In genomic region chr10:115585491-115586245, GRCm38 (mm10) we compare ENCODE assay signal across 8 mouse cellular contexts. TPM values are rescaled to one million over a fixed set of nuclear protein-coding genes. Genes with fewer than 3 reads are reported as not detected.
DNase-seq lines count a peak whose midpoint lies in the region; ATAC-seq lines count a peak whose summit lies in the region.

No protein-coding gene starts in this region.

- H3K4me3 ChIP-seq in heart, embryonic 16.5 days (ENCODE audit: low read length): peak overlapping the region; percentile 52
- peak overlapping the region; percentile 52 for H3K4me3 ChIP-seq in embryonic facial prominence, embryonic 11.5 days (ENCODE audit: low read depth, low read length)
- peak overlapping the region; percentile 54 for H3K4me3 ChIP-seq in intestine, embryonic 15.5 days (replicated peaks)

- peak overlapping the region; percentile 78 for H3K4me2 ChIP-seq in heart, embryonic 16.5 days (ENCODE audit: low read depth, low read length)
- H3K4me2 ChIP-seq in embryonic facial prominence, embryonic 11.5 days (ENCODE audit: low read depth, low read length): peak overlapping the region; percentile 87
- peak overlapping the region; percentile 97 for H3K4me2 ChIP-seq in intestine, embryonic 15.5 days (replicated peaks)

- DNase-seq in heart, postnatal 25 days (ENCODE audit: low spot score): no peak
- DNase-seq in embryonic facial prominence, embryonic 11.5 days (ENCODE audit: low spot score): peak; percentile 50
- peak; percentile 22 for DNase-seq in neural tube, embryonic 10.5 days (ENCODE audit: extremely low spot score, low spot score)
- no peak for DNase-seq in left cerebral cortex, adult 11 months (ENCODE audit: low spot score)
- no peak for DNase-seq in lung, postnatal 36 days
- no peak for DNase-seq in layer of hippocampus, adult 8-10 months (ENCODE audit: low spot score in 2 of 2)

- H3K4me1 ChIP-seq in heart, embryonic 16.5 days (ENCODE audit: control insufficient read depth, insufficient read depth, low read length): peaks cover 13% of the 10 kb centered on the region
- H3K4me1 ChIP-seq in embryonic facial prominence, embryonic 11.5 days (ENCODE audit: control insufficient read depth, insufficient read depth, low read length): no peaks in the 10 kb centered on the region; the same call in 1 of the 2 replicates
- H3K4me1 ChIP-seq in intestine, embryonic 15.5 days (replicated peaks): peaks cover 12% of the 10 kb centered on the region

- no peaks in the 10 kb centered on the region for H3K9me3 ChIP-seq in heart, embryonic 16.5 days (replicated peaks; ENCODE audit: control insufficient read depth, low read length)
- no peaks in the 10 kb centered on the region for H3K9me3 ChIP-seq in embryonic facial prominence, embryonic 11.5 days (replicated peaks; ENCODE audit: control insufficient read depth, low read length)
- H3K9me3 ChIP-seq in intestine, embryonic 15.5 days: no peaks in the 10 kb centered on the region

- H3K9ac ChIP-seq in heart, embryonic 16.5 days (ENCODE audit: low read length): no peak overlapping the region
- no peak overlapping the region for H3K9ac ChIP-seq in embryonic facial prominence, embryonic 11.5 days (replicated peaks; ENCODE audit: low read length)
- H3K9ac ChIP-seq in intestine, embryonic 15.5 days: no peak overlapping the region

- intact Hi-C loops in heart, postnatal 25 days (cut with DNase I): no loop called here

- no peak for ATAC-seq in heart, embryonic 16.5 days (replicated peaks; ENCODE audit: extremely low read depth, insufficient read depth, low FRiP score)
- no peak for ATAC-seq in embryonic facial prominence, embryonic 11.5 days (replicated peaks; ENCODE audit: insufficient number of reproducible peaks, low FRiP score, low TSS enrichment, low read depth)
- ATAC-seq in intestine, embryonic 15.5 days: no peak

- WGBS in heart, embryonic 16.5 days: 2% methylated on average over 21 of the region's 21 CpGs
- whole genome bisulfite sequencing in embryonic facial prominence, embryonic 11.5 days: 1% methylated on average over 21 of the region's 21 CpGs
- 1% methylated on average over 21 of the region's 21 CpGs for WGBS in intestine, embryonic 15.5 days

- peaks cover 42% of the 10 kb centered on the region for H3K27me3 ChIP-seq in heart, embryonic 16.5 days (ENCODE audit: control insufficient read depth, insufficient read depth, low read length)
- H3K27me3 ChIP-seq in embryonic facial prominence, embryonic 11.5 days (ENCODE audit: control insufficient read depth, insufficient read depth, low read length): peaks cover 14% of the 10 kb centered on the region
- peaks cover 18% of the 10 kb centered on the region; the same call in 1 of the 2 replicates for H3K27me3 ChIP-seq in intestine, embryonic 15.5 days (replicated peaks)

- H3K36me3 ChIP-seq in heart, embryonic 16.5 days (ENCODE audit: control insufficient read depth, insufficient read depth): no peaks in the 10 kb centered on the region
- H3K36me3 ChIP-seq in embryonic facial prominence, embryonic 11.5 days (replicated peaks; ENCODE audit: control insufficient read depth, insufficient read depth, low read depth, low read length): no peaks in the 10 kb centered on the region
- no peaks in the 10 kb centered on the region for H3K36me3 ChIP-seq in intestine, embryonic 15.5 days

- H3K27ac ChIP-seq in heart, embryonic 16.5 days (ENCODE audit: low read length): no peak overlapping the region
- no peak overlapping the region for H3K27ac ChIP-seq in embryonic facial prominence, embryonic 11.5 days (replicated peaks; ENCODE audit: low read depth, low read length)
- H3K27ac ChIP-seq in intestine, embryonic 15.5 days: no peak overlapping the region

RNA-seq across cellular contexts. Expression of gene Lgr5, which starts 1.9 kb away (rescaled TPM):
- 0.52 and 0.53 TPM in 2 replicates for polyA plus RNA-seq in heart, embryonic 16.5 days (2015; fragmentation: Nextera tagmentation; extraction: Ambion mirVana)
- under 1 TPM; 0.05 to 0.06 TPM for total RNA-seq in heart, postnatal 25 days (2021)
- polyA plus RNA-seq in embryonic facial prominence, embryonic 11.5 days (2014; fragmentation: Nextera tagmentation; extraction: Ambion mirVana): 10.2 and 11.5 TPM in 2 replicates
- polyA plus RNA-seq in intestine, embryonic 15.5 days (2015; fragmentation: Nextera tagmentation; extraction: Ambion mirVana): 5.3 TPM in 2 replicates
- total RNA-seq in layer of hippocampus, adult 8-10 months (2022): 1 to 10 TPM; 1.9 to 2.3 (median 1.9) TPM

RNA-seq across cellular contexts. Expression of gene A930009A15Rik, which starts 15.9 kb away (rescaled TPM):
- not detected in 2 replicates for polyA plus RNA-seq in heart, embryonic 16.5 days (2015; fragmentation: Nextera tagmentation; extraction: Ambion mirVana)
- not detected for total RNA-seq in heart, postnatal 25 days (2021)
- polyA plus RNA-seq in embryonic facial prominence, embryonic 11.5 days (2014; fragmentation: Nextera tagmentation; extraction: Ambion mirVana): 0.21 TPM in 2 replicates
- polyA plus RNA-seq in intestine, embryonic 15.5 days (2015; fragmentation: Nextera tagmentation; extraction: Ambion mirVana): not detected in 2 replicates
- 1 to 10 TPM in 1 of 4 experiments, under 1 TPM in 2, not detected in 1; 0.38 to 1.3 (median 0.45) TPM for total RNA-seq in layer of hippocampus, adult 8-10 months (2022)

Comparison
In these comparisons a context has a peak if more than half of its experiments do, and no peak if none do; other contexts are left out.
1. DNase-seq: peak in embryonic facial prominence, embryonic 11.5 days (single experiment) and neural tube, embryonic 10.5 days (single experiment); none in heart, postnatal 25 days (single experiment), left cerebral cortex, adult 11 months (single experiment), lung, postnatal 36 days (single experiment) and layer of hippocampus, adult 8-10 months (0 of 2).
2. Peak in every context shown above with its lines, with median percentiles within 50 percentile points of each other: H3K4me2 ChIP-seq and H3K4me3 ChIP-seq.